Mouse (Mus musculus) embryonic facial prominence, embryonic 12.5 days (tissue): ENCODE measurements around the gene Nrk. TPM values are rescaled to one million over a fixed set of nuclear protein-coding genes. Genes with fewer than 3 reads are reported as not detected.

Source experiments
- ATAC-seq: fragments of 200-750 bp; cut with Nextera tagmentation; 2 replicates; pipeline ENCODE4 v1.8.0; 2017; ENCODE audit not compliant: insufficient number of reproducible peaks, insufficient read depth, low FRiP score, low TSS enrichment
- H3K27ac ChIP-seq: fragments of 300-500 bp; sonication (generic); 2 replicates; pipeline ENCODE4 v1.5.1; 2016; ENCODE audit warnings: mild to moderate bottlenecking
- H3K27me3 ChIP-seq: fragments of 300-500 bp; sonication (generic); 2 replicates; pipeline ENCODE4 v1.6.1; 2016; ENCODE audit warnings: mild to moderate bottlenecking, moderate library complexity
- H3K36me3 ChIP-seq: fragments of 300-500 bp; sonication (generic); 2 replicates; pipeline ENCODE4 v1.6.1; 2016; ENCODE audit warnings: mild to moderate bottlenecking
- H3K4me1 ChIP-seq: fragments of 300-500 bp; sonication (generic); 2 replicates; pipeline ENCODE4 v1.6.1; 2016
- H3K4me2 ChIP-seq: fragments of 300-500 bp; sonication (generic); replicated peaks from 2 replicates; pipeline ENCODE4 v1.6.1; 2016; ENCODE audit warnings: mild to moderate bottlenecking, moderate library complexity
- H3K4me3 ChIP-seq: fragments of 300-500 bp; sonication (generic); 2 replicates; pipeline ENCODE4 v1.5.1; 2016; ENCODE audit warnings: mild to moderate bottlenecking
- H3K9ac ChIP-seq: fragments of 300-500 bp; sonication (generic); 2 replicates; pipeline ENCODE4 v1.6.1; 2016; ENCODE audit warnings: mild to moderate bottlenecking, moderate library complexity
- H3K9me3 ChIP-seq: fragments of 300-500 bp; sonication (generic); 2 replicates; pipeline ENCODE4 v1.6.1; 2016; ENCODE audit warnings: mild to moderate bottlenecking, moderate library complexity
- WGBS: fragments of 180-500 bp; shearing (Covaris S2); methylation state at CpG from one replicate; pipeline ENCODE4 v1.1.7; 2016; 5-methylcytosine and 5-hydroxymethylcytosine counted together
- polyA plus RNA-seq: library from polyadenylated mRNA; unstranded; fragments of >200 nt; fragmentation: Nextera tagmentation; extraction: Ambion mirVana; gene quantifications from 2 replicates; pipeline ENCODE4 v1.2.1, GENCODE M21; 2016

Gene Nrk
- polyA plus RNA-seq, 1 experiment from 2014 or later: 36.3 TPM

GRCm38 (mm10) chrX:139027909-139028308, 113.7 kb downstream of the Nrk start:
- no peak overlapping the region for H3K9ac ChIP-seq
- H3K36me3 ChIP-seq: no peaks in the 10 kb centered on the region
- no peaks in the 10 kb centered on the region for H3K4me1 ChIP-seq
- no peak overlapping the region for H3K27ac ChIP-seq
- WGBS: 49% methylated on average over 6 of the region's 6 CpGs
- no peaks in the 10 kb centered on the region for H3K9me3 ChIP-seq
- no peaks in the 10 kb centered on the region for H3K27me3 ChIP-seq
- H3K4me2 ChIP-seq: no peak overlapping the region
- no peak overlapping the region for H3K4me3 ChIP-seq
- no peak for ATAC-seq

- ATAC-seq: no peak
- 92% methylated on average over 1 of the region's 1 CpGs for WGBS
- Histone ChIP-seq H3K9me3 (no peaks in the 10 kb centered on the region), H3K9ac (no peak overlapping the region), H3K4me2 (no peak overlapping the region), H3K36me3 (no peaks in the 10 kb centered on the region), H3K27ac (no peak overlapping the region), H3K27me3 (no peaks in the 10 kb centered on the region), H3K4me3 (no peak overlapping the region), H3K4me1 (no peaks in the 10 kb centered on the region)
These were observed 123.4 kb downstream of the Nrk start for GRCm38 (mm10) chrX:139037666-139038065.

- no peaks in the 10 kb centered on the region for H3K9me3 ChIP-seq
- no peak overlapping the region for H3K4me3 ChIP-seq
- H3K9ac ChIP-seq: no peak overlapping the region
- no peak overlapping the region for H3K27ac ChIP-seq
- ATAC-seq: no peak
- H3K36me3 ChIP-seq: no peaks in the 10 kb centered on the region
- 66% methylated on average over 2 of the region's 2 CpGs for WGBS
- H3K4me2 ChIP-seq: no peak overlapping the region
- H3K27me3 ChIP-seq: no peaks in the 10 kb centered on the region
- H3K4me1 ChIP-seq: no peaks in the 10 kb centered on the region
These were observed 125.1 kb downstream of the Nrk start for GRCm38 (mm10) chrX:139039314-139039713.

- ATAC-seq: no peak
- H3K4me2 ChIP-seq: no peak overlapping the region
- WGBS: 67% methylated on average over 1 of the region's 1 CpGs
- no peak overlapping the region for H3K27ac ChIP-seq
- no peaks in the 10 kb centered on the region for H3K36me3 ChIP-seq
- no peaks in the 10 kb centered on the region for H3K9me3 ChIP-seq
- no peaks in the 10 kb centered on the region for H3K27me3 ChIP-seq
- H3K9ac ChIP-seq: no peak overlapping the region
- no peaks in the 10 kb centered on the region for H3K4me1 ChIP-seq
- no peak overlapping the region for H3K4me3 ChIP-seq
These were observed 126.9 kb downstream of the Nrk start for GRCm38 (mm10) chrX:139041148-139041547.

- Histone ChIP-seq H3K36me3 (no peaks in the 10 kb centered on the region), H3K9me3 (no peaks in the 10 kb centered on the region), H3K27me3 (no peaks in the 10 kb centered on the region), H3K4me2 (no peak overlapping the region), H3K9ac (no peak overlapping the region), H3K4me1 (no peaks in the 10 kb centered on the region), H3K27ac (no peak overlapping the region), H3K4me3 (no peak overlapping the region)
- no peak for ATAC-seq
- 72% methylated on average over 1 of the region's 1 CpGs for WGBS
These were observed 137.7 kb downstream of the Nrk start for GRCm38 (mm10) chrX:139051976-139052375.

GRCm38 (mm10) chrX:139053149-139053548, 138.9 kb downstream of the Nrk start:
- H3K36me3 ChIP-seq: no peaks in the 10 kb centered on the region
- WGBS: 67% methylated on average over 1 of the region's 1 CpGs
- no peaks in the 10 kb centered on the region for H3K9me3 ChIP-seq
- no peaks in the 10 kb centered on the region for H3K27me3 ChIP-seq
- no peaks in the 10 kb centered on the region for H3K4me1 ChIP-seq
- no peak overlapping the region for H3K4me3 ChIP-seq
- H3K4me2 ChIP-seq: no peak overlapping the region
- H3K9ac ChIP-seq: no peak overlapping the region
- ATAC-seq: no peak
- H3K27ac ChIP-seq: no peak overlapping the region

Other genes with a start within 250 kb of the Nrk start
- 0.12 TPM in 1 of 2 replicates, not detected in the other for gene Serpina7, start 170.8 kb downstream of the Nrk start, polyA plus RNA-seq
- not detected in 2 replicates for gene 4930513O06Rik, start 171.8 kb downstream of the Nrk start, polyA plus RNA-seq